ENCODE assay signal across 1 mouse cellular context in genomic region chr5:129890390-129890789, GRCm38 (mm10). TPM values are rescaled to one million over a fixed set of nuclear protein-coding genes. Genes with fewer than 3 reads are reported as not detected.
"Had no signal": no experiment of that assay in that cellular context is flagged by ENCODE, and none has a peak within 500 bp of the region (broad histone marks: within the 10 kb centered on the region; RNA-seq: fewer than 3 reads in every experiment).

No protein-coding gene starts in this region.

RNA-seq across cellular contexts. Expression of gene Phkg1, which starts 8.0 kb away (rescaled TPM):
- polyA plus RNA-seq: stomach, embryonic 14.5 days had no signal
